Comparison of ENCODE assay signal across 9 mouse cellular contexts in the genomic region with DNA sequence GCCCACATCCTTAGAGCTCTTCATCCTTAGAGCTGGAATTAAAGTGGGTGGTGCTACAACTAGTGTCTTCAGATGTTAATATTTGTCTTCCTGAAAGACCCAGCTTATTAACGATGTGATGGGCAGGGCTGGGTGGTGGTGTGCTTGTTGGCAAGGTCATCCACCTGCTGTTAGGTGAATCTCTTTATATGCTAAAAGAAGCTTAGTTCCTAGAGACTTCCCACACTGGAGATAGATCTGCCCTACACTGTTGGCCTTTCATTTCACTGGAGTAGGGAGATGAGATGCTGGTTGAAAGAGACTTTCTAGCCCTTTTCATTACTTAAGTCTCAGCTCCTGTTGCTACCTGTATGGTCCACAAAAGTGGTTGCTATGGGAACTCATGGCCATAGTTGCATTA. TPM values are rescaled to one million over a fixed set of nuclear protein-coding genes. Genes with fewer than 3 reads are reported as not detected.
A peak's percentile ranks its signal among the peaks of the same experiment; 100 is the strongest.
DNase-seq lines count a peak whose midpoint lies in the region; ATAC-seq and TF ChIP-seq lines count a peak whose summit lies in the region.
"Had no signal": no experiment of that assay in that cellular context is flagged by ENCODE, and none has a peak within 500 bp of the region (broad histone marks: within the 10 kb centered on the region; RNA-seq: fewer than 3 reads in every experiment).

No protein-coding gene starts in this region.

- H3K9ac ChIP-seq in kidney, postnatal 0 days (ENCODE audit: low read depth, low read length) = peak overlapping the region; percentile 85
- no peak overlapping the region; the same call in 1 of the 2 replicates for H3K9ac ChIP-seq in embryonic facial prominence, embryonic 11.5 days (replicated peaks; ENCODE audit: low read length)
- H3K9ac ChIP-seq in intestine, embryonic 14.5 days (ENCODE audit: low read length) = peak overlapping the region; percentile 87
- peak overlapping the region; percentile 88; the same call in 1 of the 2 replicates for H3K9ac ChIP-seq in midbrain, postnatal 0 days (replicated peaks; ENCODE audit: low read length, poor library complexity, severe bottlenecking)

- peak overlapping the region; percentile 58 for H3K4me3 ChIP-seq in kidney, postnatal 0 days (replicated peaks; ENCODE audit: low read depth, low read length)
- peak overlapping the region; percentile 98 for H3K4me3 ChIP-seq in embryonic facial prominence, embryonic 11.5 days (ENCODE audit: low read depth, low read length)
- H3K4me3 ChIP-seq in intestine, embryonic 14.5 days (ENCODE audit: low read depth, low read length) = peak overlapping the region; percentile 93
- peak overlapping the region; percentile 95 for H3K4me3 ChIP-seq in midbrain, postnatal 0 days (ENCODE audit: low read depth, low read length)

- H3K4me1 ChIP-seq in kidney, postnatal 0 days (replicated peaks; ENCODE audit: insufficient read depth, low read length) = peaks cover 19% of the 10 kb centered on the region; the same call in 1 of the 2 replicates
- no peaks in the 10 kb centered on the region for H3K4me1 ChIP-seq in embryonic facial prominence, embryonic 11.5 days (ENCODE audit: control insufficient read depth, insufficient read depth, low read length)
- peaks cover 21% of the 10 kb centered on the region for H3K4me1 ChIP-seq in intestine, embryonic 14.5 days (replicated peaks; ENCODE audit: control insufficient read depth, insufficient read depth, low read length)
- peaks cover 15% of the 10 kb centered on the region for H3K4me1 ChIP-seq in midbrain, postnatal 0 days (ENCODE audit: insufficient read depth, low read length)

- WGBS in kidney, postnatal 0 days = 13% methylated on average over 1 of the region's 1 CpGs
- WGBS in embryonic facial prominence, embryonic 11.5 days = 31% methylated on average over 1 of the region's 1 CpGs
- 13% methylated on average over 1 of the region's 1 CpGs for WGBS in intestine, embryonic 14.5 days
- 14% methylated on average over 1 of the region's 1 CpGs for WGBS in midbrain, postnatal 0 days

- H3K4me2 ChIP-seq in kidney, postnatal 0 days (ENCODE audit: low read length) = peak overlapping the region; percentile 88
- peak overlapping the region; percentile 81 for H3K4me2 ChIP-seq in embryonic facial prominence, embryonic 11.5 days (ENCODE audit: low read depth, low read length)
- H3K4me2 ChIP-seq in intestine, embryonic 14.5 days (ENCODE audit: low read length) = peak overlapping the region; percentile 99
- peak overlapping the region; percentile 93 for H3K4me2 ChIP-seq in midbrain, postnatal 0 days (ENCODE audit: low read depth, low read length, poor library complexity, severe bottlenecking)

- H3K36me3 ChIP-seq in kidney, postnatal 0 days (ENCODE audit: insufficient read depth, low read length) = peaks cover 27% of the 10 kb centered on the region
- peaks cover 2% of the 10 kb centered on the region; the same call in 1 of the 2 replicates for H3K36me3 ChIP-seq in embryonic facial prominence, embryonic 11.5 days (replicated peaks; ENCODE audit: control insufficient read depth, insufficient read depth, low read depth, low read length)
- peaks cover 32% of the 10 kb centered on the region for H3K36me3 ChIP-seq in intestine, embryonic 14.5 days (ENCODE audit: control insufficient read depth, insufficient read depth, low read length)
- H3K36me3 ChIP-seq in midbrain, postnatal 0 days (ENCODE audit: insufficient read depth, low read length) = peaks cover 22% of the 10 kb centered on the region

- no peaks in the 10 kb centered on the region for H3K9me3 ChIP-seq in kidney, postnatal 0 days (replicated peaks; ENCODE audit: low read length)
- no peaks in the 10 kb centered on the region for H3K9me3 ChIP-seq in embryonic facial prominence, embryonic 11.5 days (replicated peaks; ENCODE audit: control insufficient read depth, low read length)
- peaks cover 4% of the 10 kb centered on the region; the same call in 1 of the 2 replicates for H3K9me3 ChIP-seq in intestine, embryonic 14.5 days (ENCODE audit: control insufficient read depth, low read length)
- no peaks in the 10 kb centered on the region for H3K9me3 ChIP-seq in midbrain, postnatal 0 days (ENCODE audit: low read length)

- no peak for TF ChIP-seq CTCF in kidney, postnatal 0 days (IDR thresholded peaks at IDR 0.05; ENCODE audit: low read depth)
- TF ChIP-seq CTCF in midbrain, postnatal 0 days (IDR thresholded peaks at IDR 0.05) = no peak

- no peak overlapping the region for H3K27ac ChIP-seq in kidney, postnatal 0 days
- H3K27ac ChIP-seq in embryonic facial prominence, embryonic 11.5 days (replicated peaks; ENCODE audit: low read depth, low read length) = no peak overlapping the region
- no peak overlapping the region for H3K27ac ChIP-seq in intestine, embryonic 14.5 days (ENCODE audit: low read depth)
- no peak overlapping the region for H3K27ac ChIP-seq in midbrain, postnatal 0 days (ENCODE audit: low read depth, low read length)

- ATAC-seq in kidney, postnatal 0 days (replicated peaks; ENCODE audit: low FRiP score, low read depth) = no peak
- ATAC-seq in embryonic facial prominence, embryonic 11.5 days (replicated peaks; ENCODE audit: insufficient number of reproducible peaks, low FRiP score, low TSS enrichment, low read depth) = no peak
- ATAC-seq in intestine, embryonic 14.5 days (replicated peaks; ENCODE audit: low FRiP score, low TSS enrichment, low read depth) = no peak
- no peak for ATAC-seq in midbrain, postnatal 0 days (ENCODE audit: low FRiP score)

- no peak for DNase-seq in kidney, postnatal 0 days (ENCODE audit: low spot score)
- DNase-seq in kidney, postnatal 4 days = no peak
- no peak for DNase-seq in embryonic facial prominence, embryonic 11.5 days (ENCODE audit: low spot score)
- no peak for DNase-seq in intestine, embryonic 14.5 days (ENCODE audit: low spot score)
- DNase-seq in midbrain, postnatal 0 days (ENCODE audit: low spot score) = no peak
- DNase-seq in cerebellum, postnatal 10 days = no peak
- DNase-seq in cerebellum, postnatal 14 days = no peak
- DNase-seq in embryo, embryonic 9.5 days (ENCODE audit: extremely low spot score) = no peak
- DNase-seq: lung, postnatal 10 days had no signal

- no peaks in the 10 kb centered on the region for H3K27me3 ChIP-seq in kidney, postnatal 0 days (ENCODE audit: insufficient read depth, low read length)
- no peaks in the 10 kb centered on the region for H3K27me3 ChIP-seq in embryonic facial prominence, embryonic 11.5 days (ENCODE audit: control insufficient read depth, insufficient read depth, low read length)
- no peaks in the 10 kb centered on the region for H3K27me3 ChIP-seq in intestine, embryonic 14.5 days (replicated peaks; ENCODE audit: control insufficient read depth, insufficient read depth, low read length)
- no peaks in the 10 kb centered on the region for H3K27me3 ChIP-seq in midbrain, postnatal 0 days (ENCODE audit: insufficient read depth, low read length)

RNA-seq across cellular contexts. Expression of a gene that starts 1.3 kb away (rescaled TPM):
- 43.0 and 46.6 TPM in 2 replicates for polyA plus RNA-seq in kidney, postnatal 0 days (2015; fragmentation: Nextera tagmentation; extraction: Ambion mirVana)
- 65.5 and 74.4 TPM in 2 replicates for polyA plus RNA-seq in embryonic facial prominence, embryonic 11.5 days (2014; fragmentation: Nextera tagmentation; extraction: Ambion mirVana)
- 58.3 and 61.7 TPM in 2 replicates for polyA plus RNA-seq in intestine, embryonic 14.5 days (2014; fragmentation: Nextera tagmentation; extraction: Ambion mirVana)
- 48.9 and 50.1 TPM in 2 replicates for total RNA-seq in midbrain, postnatal 0 days (2014; rRNA removed)
- polyA plus RNA-seq in midbrain, postnatal 0 days (2015; fragmentation: Nextera tagmentation; extraction: Ambion mirVana) = 34.5 and 35.4 TPM in 2 replicates

RNA-seq across cellular contexts. Expression of a gene that starts 8.8 kb away (rescaled TPM):
- 85.4 and 91.4 TPM in 2 replicates for polyA plus RNA-seq in kidney, postnatal 0 days (2015; fragmentation: Nextera tagmentation; extraction: Ambion mirVana)
- polyA plus RNA-seq in embryonic facial prominence, embryonic 11.5 days (2014; fragmentation: Nextera tagmentation; extraction: Ambion mirVana) = 192 and 207 TPM in 2 replicates
- polyA plus RNA-seq in intestine, embryonic 14.5 days (2014; fragmentation: Nextera tagmentation; extraction: Ambion mirVana) = 122 and 138 TPM in 2 replicates
- total RNA-seq in midbrain, postnatal 0 days (2014; rRNA removed) = 43.8 and 54.7 TPM in 2 replicates
- polyA plus RNA-seq in midbrain, postnatal 0 days (2015; fragmentation: Nextera tagmentation; extraction: Ambion mirVana) = 124 TPM in 2 replicates
